Mouse (Mus musculus) ES-E14 (cell line): Measurements from ENCODE around the gene Slc7a1.
A peak's percentile ranks its signal among the peaks of the same experiment; 100 is the strongest.

Experiments used
- CHD2 ChIP-seq: IDR thresholded peaks from 2 replicates; pipeline ENCODE4 v1.6.1; 2014; ENCODE audit warnings: mild to moderate bottlenecking, low read depth, low read length, inconsistent platforms
- MAFK ChIP-seq: IDR thresholded peaks from 2 replicates; pipeline ENCODE4 v1.6.1; 2014; ENCODE audit warnings: mild to moderate bottlenecking, low read depth, low read length, inconsistent platforms; ENCODE audit not compliant: insufficient read depth
- ZC3H11A ChIP-seq: IDR thresholded peaks from 2 replicates; pipeline ENCODE4 v1.6.1; 2012; ENCODE audit warnings: low read depth, mild to moderate bottlenecking, inconsistent platforms, low read length, borderline replicate concordance

DNA sequence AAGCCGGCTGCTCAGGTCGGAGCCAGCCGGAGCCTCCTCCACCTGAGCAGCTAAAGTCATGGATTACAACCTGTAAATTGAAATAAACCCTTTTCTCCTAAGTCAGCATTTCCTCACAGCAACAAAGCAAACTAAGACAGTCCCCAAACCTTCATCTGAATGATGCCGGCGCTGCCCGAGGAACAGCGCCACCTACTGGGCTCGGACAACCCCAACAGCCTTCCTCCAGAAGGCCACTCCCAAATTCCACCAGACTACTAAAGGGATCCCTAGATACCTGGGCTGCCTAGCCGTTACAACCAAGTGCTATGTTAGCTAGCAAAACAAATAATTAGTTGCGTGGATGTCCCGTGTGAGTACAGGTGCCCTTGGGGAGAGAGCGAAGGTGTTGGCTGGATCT lies 24.2 kb downstream of the Slc7a1 start:
- TF ChIP-seq CHD2 = no peak
- peak; percentile 82 for TF ChIP-seq MAFK
- no peak for TF ChIP-seq ZC3H11A
